Mouse (Mus musculus) liver, embryonic 14.5 days (tissue): Measurements from ENCODE around the gene Phka2.

ENCODE experiments used
- CTCF ChIP-seq: IDR thresholded peaks from 2 replicates; pipeline ENCODE4 v1.5.1; 2016; ENCODE audit warnings: antibody characterized with exemption, low read depth, control low read depth
- EP300 ChIP-seq: IDR thresholded peaks from 2 replicates; pipeline ENCODE4 v1.6.1; 2016; ENCODE audit warnings: antibody characterized with exemption, low read depth

- TF ChIP-seq EP300 (no peak), CTCF (peak; percentile 17; the same call in 1 of the 2 replicates)
Measured at GRCm38 (mm10) chrX:160552066-160552465, 50.1 kb downstream of the Phka2 start.
